In genomic region chr6:116756364-116756763, GRCm38 (mm10) we compare ENCODE assay signal across 21 mouse cellular contexts. TPM values are rescaled to one million over a fixed set of nuclear protein-coding genes. Genes with fewer than 3 reads are reported as not detected.
"Had no signal": no experiment of that assay in that cellular context is flagged by ENCODE, and none has a peak within 500 bp of the region (broad histone marks: within the 10 kb centered on the region; RNA-seq: fewer than 3 reads in every experiment).

No protein-coding gene starts in this region.

- H3K4me3 ChIP-seq: limb, embryonic 10.5 days; limb, embryonic 13.5 days; liver, embryonic 12.5 days; liver, embryonic 15.5 days; midbrain, embryonic 15.5 days; myocyte; neural tube, embryonic 13.5 days had no signal

- ATAC-seq: liver, embryonic 12.5 days; midbrain, embryonic 15.5 days had no signal

- H3K27me3 ChIP-seq: limb, embryonic 13.5 days; liver, embryonic 12.5 days; liver, embryonic 15.5 days; midbrain, embryonic 15.5 days; neural tube, embryonic 13.5 days had no signal

- H3K9me3 ChIP-seq: limb, embryonic 10.5 days; limb, embryonic 13.5 days; liver, embryonic 12.5 days; liver, embryonic 15.5 days; midbrain, embryonic 15.5 days had no signal

- H3K4me2 ChIP-seq: limb, embryonic 13.5 days; liver, embryonic 12.5 days; liver, embryonic 15.5 days; midbrain, embryonic 11.5 days; midbrain, embryonic 15.5 days; neural tube, embryonic 13.5 days had no signal

- DNase-seq: kidney, adult 11 months; kidney, adult 8-10 months; kidney, postnatal 14 days; kidney, postnatal 4 days; liver; lung, adult 18-20 months; lung, postnatal 14 days; thymus, adult 2 months; thymus, postnatal 14 days; thymus, postnatal 4 days had no signal

- H3K4me1 ChIP-seq: limb, embryonic 10.5 days; limb, embryonic 13.5 days; liver, embryonic 12.5 days; liver, embryonic 15.5 days; midbrain, embryonic 15.5 days; neural tube, embryonic 13.5 days had no signal

- H3K36me3 ChIP-seq: limb, embryonic 10.5 days; limb, embryonic 13.5 days; liver, embryonic 12.5 days; liver, embryonic 15.5 days; midbrain, embryonic 15.5 days; neural tube, embryonic 13.5 days had no signal

- H3K9ac ChIP-seq: limb, embryonic 13.5 days; liver, embryonic 12.5 days; liver, embryonic 15.5 days; midbrain, embryonic 15.5 days; neural tube, embryonic 13.5 days had no signal

- H3K27ac ChIP-seq: limb, embryonic 10.5 days; limb, embryonic 13.5 days; liver, embryonic 12.5 days; liver, embryonic 15.5 days; macrophage; midbrain, embryonic 15.5 days; neural tube, embryonic 13.5 days; stomach, postnatal 0 days had no signal

RNA-seq across cellular contexts. Expression of gene Tmem72, which starts 39.7 kb away (rescaled TPM):
- polyA plus RNA-seq: small intestine, adult 2 months had no signal
